21 mouse cellular contexts compared by ENCODE assay signal in the genomic region with DNA sequence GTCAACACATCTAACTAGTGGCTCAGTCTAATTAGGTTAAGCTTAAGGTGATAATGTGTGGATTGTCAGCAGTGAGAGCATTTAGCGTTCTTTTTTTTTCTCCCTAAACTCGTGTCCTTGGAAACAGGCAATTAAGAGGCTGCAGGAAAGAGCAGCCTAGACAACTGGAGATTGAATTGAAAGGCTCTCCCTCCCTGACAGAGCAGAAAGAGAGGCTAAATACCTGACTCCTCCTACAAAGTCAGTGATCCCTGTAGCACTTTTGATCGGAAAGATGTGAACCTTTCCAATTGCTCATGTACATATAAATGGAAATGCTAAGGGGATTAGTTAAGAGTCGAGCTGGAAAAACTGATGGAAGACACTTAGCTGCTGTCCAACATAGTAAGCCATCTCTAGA.
DNase-seq lines count a peak whose midpoint lies in the region; ATAC-seq and TF ChIP-seq lines count a peak whose summit lies in the region.
"Had no signal": no experiment of that assay in that cellular context is flagged by ENCODE, and none has a peak within 500 bp of the region (broad histone marks: within the 10 kb centered on the region; RNA-seq: fewer than 3 reads in every experiment).

No protein-coding gene starts in this region.

- no peak overlapping the region for H3K4me3 ChIP-seq in forebrain, embryonic 11.5 days (ENCODE audit: low read depth, low read length)
- no peak overlapping the region for H3K4me3 ChIP-seq in forebrain, embryonic 15.5 days
- no peak overlapping the region for H3K4me3 ChIP-seq in hindbrain, postnatal 0 days (ENCODE audit: low read length)
- no peak overlapping the region for H3K4me3 ChIP-seq in hindbrain, embryonic 16.5 days (ENCODE audit: low read length)
- H3K4me3 ChIP-seq: embryonic facial prominence, embryonic 10.5 days; heart, embryonic 10.5 days had no signal

- no peak for DNase-seq in forebrain, embryonic 11.5 days (ENCODE audit: low spot score)
- DNase-seq in hindbrain, postnatal 0 days (ENCODE audit: low spot score), result peak; percentile 5
- DNase-seq in ES-CJ7 (ENCODE audit: low read depth, low spot score), result peak; percentile 7
- peak; percentile 17 for DNase-seq in retina, embryonic 14.5 days (ENCODE audit: low spot score)
- DNase-seq: adrenal gland, adult 2 months; adrenal gland, postnatal 25 days; B cell, adult 2 months; cerebellum, adult 2 months; cerebellum, postnatal 10 days; gastrocnemius, postnatal 10 days; heart, adult 18-20 months; heart, postnatal 10 days; heart, postnatal 4 days had no signal

- H3K4me1 ChIP-seq in forebrain, embryonic 11.5 days (replicated peaks; ENCODE audit: control insufficient read depth, insufficient read depth, low read length), result no peaks in the 10 kb centered on the region; the same call in 1 of the 2 replicates
- H3K4me1 ChIP-seq in forebrain, embryonic 15.5 days, result no peaks in the 10 kb centered on the region
- no peaks in the 10 kb centered on the region for H3K4me1 ChIP-seq in hindbrain, postnatal 0 days (ENCODE audit: insufficient read depth, low read length)
- no peaks in the 10 kb centered on the region for H3K4me1 ChIP-seq in hindbrain, embryonic 16.5 days (ENCODE audit: control insufficient read depth, insufficient read depth, low read depth, low read length)
- H3K4me1 ChIP-seq: embryonic facial prominence, embryonic 10.5 days; heart, embryonic 10.5 days had no signal

- no peaks in the 10 kb centered on the region for H3K36me3 ChIP-seq in forebrain, embryonic 11.5 days (ENCODE audit: control insufficient read depth, insufficient read depth, low read length)
- no peaks in the 10 kb centered on the region for H3K36me3 ChIP-seq in forebrain, embryonic 15.5 days
- H3K36me3 ChIP-seq in hindbrain, postnatal 0 days (ENCODE audit: insufficient read depth, low read length), result no peaks in the 10 kb centered on the region
- H3K36me3 ChIP-seq in hindbrain, embryonic 16.5 days (ENCODE audit: control insufficient read depth, insufficient read depth, low read length), result no peaks in the 10 kb centered on the region
- H3K36me3 ChIP-seq: embryonic facial prominence, embryonic 10.5 days; heart, embryonic 10.5 days had no signal

- H3K27me3 ChIP-seq in forebrain, embryonic 11.5 days (ENCODE audit: control insufficient read depth, insufficient read depth, low read length), result no peaks in the 10 kb centered on the region
- no peaks in the 10 kb centered on the region for H3K27me3 ChIP-seq in forebrain, embryonic 15.5 days
- H3K27me3 ChIP-seq in hindbrain, postnatal 0 days (ENCODE audit: insufficient read depth, low read length), result no peaks in the 10 kb centered on the region
- H3K27me3 ChIP-seq in hindbrain, embryonic 16.5 days (replicated peaks; ENCODE audit: control insufficient read depth, insufficient read depth, low read length), result no peaks in the 10 kb centered on the region

- no peak for TF ChIP-seq CTCF in hindbrain, postnatal 0 days (IDR thresholded peaks at IDR 0.05; ENCODE audit: low read depth)

- no peak overlapping the region for H3K4me2 ChIP-seq in forebrain, embryonic 11.5 days (ENCODE audit: low read depth, low read length, severe bottlenecking)
- H3K4me2 ChIP-seq in forebrain, embryonic 15.5 days (replicated peaks), result no peak overlapping the region
- H3K4me2 ChIP-seq in hindbrain, postnatal 0 days (ENCODE audit: low read depth, low read length), result no peak overlapping the region
- no peak overlapping the region for H3K4me2 ChIP-seq in hindbrain, embryonic 16.5 days (ENCODE audit: low read length)
- H3K4me2 ChIP-seq: hindbrain, embryonic 14.5 days had no signal

- H3K9me3 ChIP-seq in forebrain, embryonic 11.5 days (ENCODE audit: control insufficient read depth, low read length), result no peaks in the 10 kb centered on the region
- H3K9me3 ChIP-seq in forebrain, embryonic 15.5 days, result no peaks in the 10 kb centered on the region
- H3K9me3 ChIP-seq in hindbrain, postnatal 0 days (ENCODE audit: low read length), result no peaks in the 10 kb centered on the region
- H3K9me3 ChIP-seq in hindbrain, embryonic 16.5 days (ENCODE audit: control insufficient read depth, low read length), result no peaks in the 10 kb centered on the region
- H3K9me3 ChIP-seq: embryonic facial prominence, embryonic 10.5 days; heart, embryonic 10.5 days had no signal

- H3K9ac ChIP-seq in forebrain, embryonic 11.5 days (ENCODE audit: low read length), result no peak overlapping the region
- no peak overlapping the region for H3K9ac ChIP-seq in forebrain, embryonic 15.5 days (replicated peaks)
- no peak overlapping the region for H3K9ac ChIP-seq in hindbrain, postnatal 0 days (replicated peaks; ENCODE audit: low read length)
- no peak overlapping the region for H3K9ac ChIP-seq in hindbrain, embryonic 16.5 days (ENCODE audit: low read depth, low read length)
- H3K9ac ChIP-seq: hindbrain, embryonic 14.5 days had no signal

- no peak overlapping the region for H3K27ac ChIP-seq in forebrain, embryonic 11.5 days (ENCODE audit: low read depth, low read length)
- H3K27ac ChIP-seq in forebrain, embryonic 15.5 days (replicated peaks), result no peak overlapping the region
- no peak overlapping the region for H3K27ac ChIP-seq in hindbrain, postnatal 0 days
- H3K27ac ChIP-seq in hindbrain, embryonic 16.5 days (ENCODE audit: low read depth, low read length), result no peak overlapping the region
- H3K27ac ChIP-seq: embryonic facial prominence, embryonic 10.5 days; heart, embryonic 10.5 days; hindbrain, embryonic 14.5 days had no signal

- ATAC-seq in forebrain, embryonic 11.5 days (replicated peaks; ENCODE audit: low FRiP score), result peak; percentile 75
- no peak for ATAC-seq in forebrain, embryonic 15.5 days (replicated peaks)
- no peak for ATAC-seq in hindbrain, postnatal 0 days
- no peak for ATAC-seq in hindbrain, embryonic 16.5 days
- ATAC-seq in frontal cortex, adult (ENCODE audit: low TSS enrichment), result no peak
- ATAC-seq: CD4-positive, CD25-positive, alpha-beta regulatory T cell, adult 4 months; inflammation-experienced regulatory T-cells, adult 6 months had no signal

- 9% methylated on average over 4 of the region's 4 CpGs for WGBS in forebrain, embryonic 11.5 days
- WGBS in forebrain, embryonic 15.5 days, result 4% methylated on average over 4 of the region's 4 CpGs
- WGBS in hindbrain, postnatal 0 days, result 29% methylated on average over 4 of the region's 4 CpGs
- 32% methylated on average over 4 of the region's 4 CpGs for WGBS in hindbrain, embryonic 16.5 days
